In the genomic region with DNA sequence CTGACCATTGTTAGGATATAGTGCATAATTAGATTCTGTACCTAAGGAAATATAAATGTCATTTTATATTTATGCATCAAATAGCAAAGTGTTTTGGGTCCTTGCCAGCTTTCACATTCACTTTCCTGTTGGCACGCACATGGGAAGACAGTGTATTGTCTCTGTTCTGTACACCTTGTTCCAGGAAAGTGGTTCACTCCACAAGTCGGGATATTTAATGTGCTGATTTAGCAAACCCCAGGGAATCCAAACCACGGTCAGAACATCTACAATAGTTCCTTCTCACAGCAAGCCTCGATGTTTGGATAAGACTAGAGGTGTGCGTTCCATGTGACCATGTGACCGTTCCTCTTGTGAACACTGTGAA, we compare ENCODE assay signal across 13 mouse cellular contexts. TPM values are rescaled to one million over a fixed set of nuclear protein-coding genes. Genes with fewer than 3 reads are reported as not detected.
DNase-seq lines count a peak whose midpoint lies in the region; ATAC-seq and TF ChIP-seq lines count a peak whose summit lies in the region.
"Had no signal": no experiment of that assay in that cellular context is flagged by ENCODE, and none has a peak within 500 bp of the region (broad histone marks: within the 10 kb centered on the region; RNA-seq: fewer than 3 reads in every experiment).

No protein-coding gene starts in this region.

- no peak for TF ChIP-seq CTCF in gastrocnemius, adult 2 months (IDR thresholded peaks at IDR 0.05)
- TF ChIP-seq CTCF in kidney, postnatal 0 days (IDR thresholded peaks at IDR 0.05; ENCODE audit: low read depth) = no peak

- H3K27me3 ChIP-seq in kidney, postnatal 0 days (ENCODE audit: insufficient read depth, low read length) = no peaks in the 10 kb centered on the region
- H3K27me3 ChIP-seq in embryonic facial prominence, embryonic 10.5 days (replicated peaks; ENCODE audit: low read depth, poor library complexity, severe bottlenecking) = no peaks in the 10 kb centered on the region

- no peak overlapping the region for H3K9ac ChIP-seq in kidney, postnatal 0 days (ENCODE audit: low read depth, low read length)

- WGBS in kidney, postnatal 0 days = 76% methylated on average over 6 of the region's 6 CpGs
- 96% methylated on average over 6 of the region's 6 CpGs for WGBS in embryonic facial prominence, embryonic 10.5 days

- no peak for ATAC-seq in kidney, postnatal 0 days (replicated peaks; ENCODE audit: low FRiP score, low read depth)

- no peak overlapping the region for H3K4me3 ChIP-seq in gastrocnemius, adult 2 months
- no peak overlapping the region for H3K4me3 ChIP-seq in kidney, postnatal 0 days (replicated peaks; ENCODE audit: low read depth, low read length)
- no peak overlapping the region for H3K4me3 ChIP-seq in brown adipose tissue, adult 24 weeks (ENCODE audit: insufficient read depth, low read depth, low read length)
- no peak overlapping the region for H3K4me3 ChIP-seq in embryonic facial prominence, embryonic 10.5 days
- H3K4me3 ChIP-seq: erythroblast, embryonic 14.5 days; megakaryocyte, embryonic 14.5 days had no signal

- intact Hi-C loops in gastrocnemius, adult 2 months (cut with DNase I) = no loop called here

- H3K27ac ChIP-seq in gastrocnemius, adult 2 months = peak overlapping the region; percentile 71
- no peak overlapping the region for H3K27ac ChIP-seq in kidney, postnatal 0 days
- H3K27ac ChIP-seq in brown adipose tissue, adult 24 weeks (replicated peaks; ENCODE audit: low read depth, low read length) = peak overlapping the region; percentile 91
- H3K27ac ChIP-seq in embryonic facial prominence, embryonic 10.5 days (replicated peaks) = no peak overlapping the region

- no peaks in the 10 kb centered on the region for H3K4me1 ChIP-seq in kidney, postnatal 0 days (replicated peaks; ENCODE audit: insufficient read depth, low read length)
- peaks cover 12% of the 10 kb centered on the region; the same call in 1 of the 2 replicates for H3K4me1 ChIP-seq in brown adipose tissue, adult 24 weeks (ENCODE audit: control insufficient read depth, insufficient read depth, insufficient read length, low read length)
- no peaks in the 10 kb centered on the region for H3K4me1 ChIP-seq in embryonic facial prominence, embryonic 10.5 days

- no peaks in the 10 kb centered on the region for H3K9me3 ChIP-seq in kidney, postnatal 0 days (replicated peaks; ENCODE audit: low read length)
- H3K9me3 ChIP-seq in embryonic facial prominence, embryonic 10.5 days = no peaks in the 10 kb centered on the region
- H3K9me3 ChIP-seq: megakaryocyte, embryonic 14.5 days had no signal

- H3K36me3 ChIP-seq in kidney, postnatal 0 days (ENCODE audit: insufficient read depth, low read length) = peaks cover 18% of the 10 kb centered on the region
- peaks cover 70% of the 10 kb centered on the region for H3K36me3 ChIP-seq in embryonic facial prominence, embryonic 10.5 days (replicated peaks)

- no peak for DNase-seq in gastrocnemius, adult 2 months
- DNase-seq in gastrocnemius, adult 18-20 months (ENCODE audit: low spot score) = no peak
- peak; percentile 47 for DNase-seq in kidney, postnatal 0 days (ENCODE audit: low spot score)
- no peak for DNase-seq in kidney, postnatal 10 days
- DNase-seq in lung, postnatal 25 days (ENCODE audit: low spot score) = peak; percentile 71
- no peak for DNase-seq in urinary bladder, postnatal 25 days (ENCODE audit: low spot score)
- no peak for DNase-seq in embryonic facial prominence, embryonic 10.5 days (ENCODE audit: low spot score)
- DNase-seq: cerebellum, adult 18-20 months; gastrocnemius, postnatal 14 days had no signal

- H3K4me2 ChIP-seq in kidney, postnatal 0 days (ENCODE audit: low read length) = no peak overlapping the region

RNA-seq across cellular contexts. Expression of gene Ndufc2, which starts 7.7 kb away (rescaled TPM):
- 100 to 1,000 TPM; 254 to 341 TPM for total RNA-seq in gastrocnemius, adult 2 months (2021)
- 100 to 1,000 TPM; 266 to 292 TPM for total RNA-seq in gastrocnemius, adult 18-20 months (2021)
- 678 and 744 TPM in 2 replicates for polyA plus RNA-seq in kidney, postnatal 0 days (2015; fragmentation: Nextera tagmentation; extraction: Ambion mirVana)
- 931 and 1,246 TPM in 2 replicates for polyA plus RNA-seq in brown adipose tissue, adult 24 weeks (2012; ENCODE audit: insufficient read depth, insufficient read length, missing spikeins)
- polyA plus RNA-seq in embryonic facial prominence, embryonic 10.5 days (2016; fragmentation: Nextera tagmentation; extraction: Ambion mirVana) = 304 and 310 TPM in 2 replicates

RNA-seq across cellular contexts. Expression of gene Alg8, which starts 20.7 kb away (rescaled TPM):
- total RNA-seq in gastrocnemius, adult 2 months (2021) = 1 to 10 TPM; 3.1 to 4.7 TPM
- 1 to 10 TPM; 3.2 to 3.5 TPM for total RNA-seq in gastrocnemius, adult 18-20 months (2021)
- polyA plus RNA-seq in kidney, postnatal 0 days (2015; fragmentation: Nextera tagmentation; extraction: Ambion mirVana) = 25.8 and 27.1 TPM in 2 replicates
- 5.0 and 9.6 TPM in 2 replicates for polyA plus RNA-seq in brown adipose tissue, adult 24 weeks (2012; ENCODE audit: insufficient read depth, insufficient read length, missing spikeins)
- 55.2 and 58.8 TPM in 2 replicates for polyA plus RNA-seq in embryonic facial prominence, embryonic 10.5 days (2016; fragmentation: Nextera tagmentation; extraction: Ambion mirVana)

RNA-seq across cellular contexts. Expression of gene Thrsp, which starts 25.5 kb away (rescaled TPM):
- total RNA-seq in gastrocnemius, adult 2 months (2021) = 10 to 100 TPM; 18.0 to 20.7 TPM
- total RNA-seq in gastrocnemius, adult 18-20 months (2021) = 10 to 100 TPM; 15.3 to 19.5 TPM
- 0.77 and 1.4 TPM in 2 replicates for polyA plus RNA-seq in kidney, postnatal 0 days (2015; fragmentation: Nextera tagmentation; extraction: Ambion mirVana)
- 5,792 and 7,164 TPM in 2 replicates for polyA plus RNA-seq in brown adipose tissue, adult 24 weeks (2012; ENCODE audit: insufficient read depth, insufficient read length, missing spikeins)
- polyA plus RNA-seq in embryonic facial prominence, embryonic 10.5 days (2016; fragmentation: Nextera tagmentation; extraction: Ambion mirVana) = 0.26 and 0.45 TPM in 2 replicates
- total RNA-seq: hematopoietic stem cell, adult 5-6 weeks had no signal
- polyA plus RNA-seq: erythroblast, embryonic 14.5 days had no signal

RNA-seq across cellular contexts. Expression of gene Kctd14, which starts 59.1 kb away (rescaled TPM):
- under 1 TPM in 1 of 2 experiments, not detected in 1; 0.11 TPM for total RNA-seq in gastrocnemius, adult 2 months (2021)
- total RNA-seq in gastrocnemius, adult 18-20 months (2021) = under 1 TPM in 1 of 2 experiments, not detected in 1; 0.14 TPM
- 0.72 and 0.88 TPM in 2 replicates for polyA plus RNA-seq in kidney, postnatal 0 days (2015; fragmentation: Nextera tagmentation; extraction: Ambion mirVana)
- polyA plus RNA-seq in brown adipose tissue, adult 24 weeks (2012; ENCODE audit: insufficient read depth, insufficient read length, missing spikeins) = 0.67 and 2.2 TPM in 2 replicates
- 0.45 and 0.95 TPM in 2 replicates for polyA plus RNA-seq in embryonic facial prominence, embryonic 10.5 days (2016; fragmentation: Nextera tagmentation; extraction: Ambion mirVana)

RNA-seq across cellular contexts. Expression of gene Kctd21, which starts 59.9 kb away (rescaled TPM):
- 1 to 10 TPM; 3.4 to 5.1 TPM for total RNA-seq in gastrocnemius, adult 2 months (2021)
- 1 to 10 TPM; 4.1 to 4.4 TPM for total RNA-seq in gastrocnemius, adult 18-20 months (2021)
- 2.0 and 2.8 TPM in 2 replicates for polyA plus RNA-seq in kidney, postnatal 0 days (2015; fragmentation: Nextera tagmentation; extraction: Ambion mirVana)
- 6.3 and 6.8 TPM in 2 replicates for polyA plus RNA-seq in brown adipose tissue, adult 24 weeks (2012; ENCODE audit: insufficient read depth, insufficient read length, missing spikeins)
- polyA plus RNA-seq in embryonic facial prominence, embryonic 10.5 days (2016; fragmentation: Nextera tagmentation; extraction: Ambion mirVana) = 4.0 and 4.6 TPM in 2 replicates
- polyA plus RNA-seq: erythroblast, embryonic 14.5 days had no signal

Comparison
In these comparisons a context has a peak if more than half of its experiments do, and no peak if none do; other contexts are left out.
1. DNase-seq: peak in kidney, postnatal 0 days (single experiment) and lung, postnatal 25 days (single experiment); none in gastrocnemius, adult 2 months (single experiment), gastrocnemius, adult 18-20 months (single experiment), kidney, postnatal 10 days (single experiment), urinary bladder, postnatal 25 days (single experiment) and embryonic facial prominence, embryonic 10.5 days (single experiment).
2. H3K27ac ChIP-seq: peak in gastrocnemius, adult 2 months (single experiment) and brown adipose tissue, adult 24 weeks (single experiment); none in kidney, postnatal 0 days (single experiment) and embryonic facial prominence, embryonic 10.5 days (single experiment).
3. RNA of gene Thrsp, which starts 25.5 kb away (polyA plus RNA-seq): 5,792 to 7,164 TPM in brown adipose tissue, adult 24 weeks; 0.77 to 1.4 TPM in kidney, postnatal 0 days and 0.26 to 0.45 TPM in embryonic facial prominence, embryonic 10.5 days; every median in the first group is over 1,000 times any median in the second.